Mouse (Mus musculus) CD8-positive naive resting alpha-beta T cell, adult 2 months (primary cell): Measurements from ENCODE around the gene Smyd2.

Source experiments
- DNase-seq, 2 experiments: peaks; one replicate each; pipeline ENCODE4 v3.0.0; 2022; ENCODE audit warnings: low read depth in 2 of 2, low spot score in 2 of 2

Smyd2 gene

DNA sequence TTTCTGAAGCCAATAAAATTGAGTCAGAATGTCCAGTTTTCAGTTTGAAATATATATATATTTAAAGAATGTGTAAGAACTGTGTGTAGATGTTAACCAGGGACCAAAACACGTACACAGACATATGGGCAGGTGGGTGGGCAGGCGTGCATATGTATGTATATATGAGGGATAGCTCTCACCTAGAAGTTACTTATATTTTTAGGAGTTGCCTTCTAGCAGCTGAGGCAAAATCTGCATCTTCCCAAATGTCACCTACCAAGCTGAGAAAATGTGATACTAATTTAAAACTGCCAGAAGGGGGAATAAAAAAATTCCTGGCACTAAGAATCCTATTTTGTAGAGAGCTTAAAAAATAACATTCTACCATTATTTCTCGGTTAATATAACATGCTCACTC lies 2.4 kb downstream of the Smyd2 start:
- no peak for DNase-seq

DNA sequence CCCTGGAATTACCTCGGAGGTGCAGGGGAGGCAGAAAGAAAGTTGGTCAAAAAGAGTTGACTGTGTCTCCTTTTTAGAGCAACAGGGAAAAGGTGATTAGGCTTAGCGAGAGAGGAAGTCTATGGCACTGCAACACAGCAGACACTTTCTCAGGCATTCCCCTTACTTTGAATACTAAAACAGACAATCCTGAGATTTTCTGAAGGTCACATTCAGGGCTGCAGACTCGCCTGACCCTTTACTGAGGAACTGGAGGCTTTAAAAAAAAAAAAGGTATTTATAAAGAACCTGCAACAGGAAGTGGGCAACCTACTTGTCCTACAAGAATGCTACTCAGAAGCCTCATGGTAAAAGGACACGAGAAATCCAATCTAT lies 5.0 kb downstream of the Smyd2 start:
- no peak for DNase-seq

DNA sequence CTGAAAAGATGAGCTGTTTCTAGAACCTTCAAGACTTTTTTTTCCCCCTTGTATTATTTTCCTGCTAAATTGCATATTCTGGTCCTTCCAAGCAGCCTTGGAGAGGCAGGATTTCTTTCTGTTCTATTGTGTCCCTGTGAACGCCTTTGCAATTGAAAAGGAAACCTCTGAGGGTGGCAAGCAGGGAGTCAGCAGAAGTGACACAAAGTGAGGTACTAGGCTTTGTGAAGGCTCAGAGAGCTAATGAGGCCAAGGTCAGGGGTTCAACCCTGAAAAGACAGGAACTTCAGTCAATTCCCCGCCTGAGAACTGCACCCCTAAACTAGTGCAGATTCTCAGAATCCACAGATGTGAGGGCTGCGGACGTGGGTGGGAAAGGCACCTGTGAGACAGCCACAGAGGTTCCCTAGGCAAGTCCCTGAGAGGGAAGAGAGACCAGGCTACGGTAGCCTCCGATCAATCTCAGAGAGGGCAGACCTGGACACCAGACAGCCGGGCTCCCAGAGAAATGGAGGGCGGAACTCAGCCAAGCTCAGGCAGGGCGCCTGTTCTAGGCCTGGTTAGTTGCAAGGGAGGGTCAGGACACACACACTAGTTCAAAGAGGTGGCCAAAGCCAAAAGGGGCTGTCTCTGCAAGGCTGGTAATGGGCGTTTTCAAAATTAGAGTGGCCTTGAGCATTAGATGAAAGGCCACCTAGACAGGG lies 5.6 kb downstream of the Smyd2 start:
- no peak for DNase-seq

DNA sequence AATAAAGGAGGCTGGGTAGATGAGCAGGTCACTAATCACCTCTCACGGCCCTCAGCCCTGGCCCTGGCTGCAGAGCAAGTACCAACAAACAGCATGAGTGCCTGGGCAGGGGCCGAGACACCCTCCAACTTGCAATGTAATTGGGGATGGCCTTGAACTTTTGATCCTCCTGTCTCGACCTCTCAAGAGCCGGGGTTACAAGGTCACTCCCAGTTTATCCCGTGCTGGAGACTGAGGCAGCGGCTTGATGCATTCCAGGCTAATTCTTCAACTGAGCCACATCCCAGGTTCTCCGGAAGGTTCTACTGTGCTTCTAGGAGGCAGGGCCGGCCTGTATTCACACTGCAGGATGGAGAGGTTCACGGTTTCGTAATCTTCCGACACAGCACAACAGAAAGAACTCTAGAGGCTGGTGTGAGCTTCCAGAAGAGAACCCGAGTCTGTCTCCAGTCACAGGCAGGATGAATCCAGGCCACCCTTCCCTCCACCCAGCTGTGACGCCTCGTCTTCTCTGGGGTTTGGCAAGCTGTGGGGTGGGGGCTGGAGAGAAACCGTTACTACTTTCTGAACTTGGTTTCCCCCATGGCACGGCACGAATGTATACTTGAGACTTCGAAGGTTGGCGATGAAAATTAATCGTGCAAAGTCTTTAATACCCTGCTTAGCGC lies 8.9 kb downstream of the Smyd2 start:
- no peak for DNase-seq

- DNase-seq, result no peak
Observed at GRCm38 (mm10) chr1:189910685-189911345, 11.3 kb downstream of the Smyd2 start.

- DNase-seq, result no peak
Observed at GRCm38 (mm10) chr1:189903169-189903568, 19.0 kb downstream of the Smyd2 start.

DNA sequence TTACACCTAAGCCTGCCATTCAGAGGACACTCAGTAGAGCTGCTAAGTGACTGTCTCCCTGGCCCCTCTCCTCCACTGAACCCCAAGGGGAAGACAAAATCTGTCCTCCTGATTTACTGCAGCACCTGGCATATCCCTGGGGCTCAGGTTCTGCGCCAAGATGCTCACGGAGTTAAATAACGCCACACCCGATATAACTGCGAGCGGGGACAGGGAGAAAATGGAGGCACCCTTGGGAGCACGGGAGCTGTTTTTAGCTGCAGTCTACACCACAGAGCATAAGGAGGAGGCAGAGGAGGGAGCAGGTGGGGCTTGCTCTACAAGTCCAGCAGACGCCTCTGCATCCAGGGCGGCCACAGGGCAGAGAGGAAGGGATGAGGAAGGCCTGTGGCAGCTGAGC lies 19.8 kb downstream of the Smyd2 start:
- DNase-seq, result no peak

DNA sequence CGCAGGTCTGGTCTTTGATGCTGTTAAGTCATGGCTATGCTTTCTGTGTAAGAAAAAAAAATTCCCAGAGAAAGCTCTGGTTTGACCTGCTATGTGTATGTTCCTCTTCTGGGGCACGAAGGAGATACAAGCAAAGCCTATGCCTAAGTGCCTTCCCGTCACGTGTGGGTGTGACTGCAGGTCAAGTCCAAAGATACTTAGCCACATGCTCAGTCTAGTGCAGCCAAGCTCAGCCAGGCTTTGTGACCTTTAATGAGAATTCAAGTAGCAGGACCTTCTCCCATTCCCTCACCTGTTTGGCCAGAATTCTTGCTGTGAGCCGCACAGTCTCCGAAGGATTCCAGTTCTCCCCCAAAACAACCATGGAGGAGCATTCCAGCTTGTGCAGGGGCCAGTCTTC lies 22.6 kb downstream of the Smyd2 start:
- no peak for DNase-seq

GRCm38 (mm10) chr1:189898708-189899107 lies 23.5 kb downstream of the Smyd2 start:
- no peak for DNase-seq

- no peak for DNase-seq
Observed at GRCm38 (mm10) chr1:189897861-189898260, 24.3 kb downstream of the Smyd2 start.

DNA sequence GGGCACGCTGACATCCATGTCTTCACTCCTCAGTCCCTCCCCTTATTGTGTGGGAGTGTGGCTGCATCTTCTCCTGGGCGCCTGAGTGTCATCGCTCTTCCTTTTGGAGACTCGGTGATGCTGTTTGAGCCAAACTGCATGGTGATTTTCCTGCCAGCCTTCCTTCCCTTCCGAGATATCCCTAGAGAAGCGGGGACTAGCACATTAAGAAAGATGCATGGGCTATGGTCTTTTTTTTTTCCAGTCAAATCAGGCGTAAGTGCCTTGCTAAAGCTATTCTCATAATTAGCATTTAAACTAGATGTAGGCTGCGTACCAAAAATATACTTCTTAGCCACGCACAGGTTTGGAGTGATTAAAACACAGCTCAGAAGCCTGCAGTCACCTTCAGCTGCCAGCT lies 28.0 kb downstream of the Smyd2 start:
- DNase-seq, result no peak

DNA sequence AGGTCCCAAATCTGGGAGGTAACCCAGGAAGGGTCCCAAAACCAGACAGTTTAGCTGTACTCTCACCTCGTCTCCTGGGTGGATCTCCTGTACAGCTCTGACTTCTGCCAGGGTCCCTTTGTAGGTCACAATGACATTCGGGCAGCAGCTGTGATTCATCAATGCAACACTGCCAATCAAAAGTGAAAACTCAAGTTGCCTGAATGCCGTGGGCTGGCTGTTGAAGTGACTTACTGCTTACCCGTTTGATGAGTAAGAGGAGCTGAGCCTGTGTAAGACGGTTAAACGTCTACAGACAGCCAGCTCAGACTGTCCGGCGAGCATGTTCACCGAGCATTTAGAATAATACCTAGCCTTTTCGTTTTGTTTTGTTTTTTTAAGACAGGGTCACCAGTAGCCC lies 33.4 kb downstream of the Smyd2 start:
- DNase-seq, result no peak

GRCm38 (mm10) chr1:189887518-189887917 lies 34.6 kb downstream of the Smyd2 start:
- no peak for DNase-seq

- DNase-seq, result no peak
Observed at GRCm38 (mm10) chr1:189885975-189886374, 36.2 kb downstream of the Smyd2 start.

DNA sequence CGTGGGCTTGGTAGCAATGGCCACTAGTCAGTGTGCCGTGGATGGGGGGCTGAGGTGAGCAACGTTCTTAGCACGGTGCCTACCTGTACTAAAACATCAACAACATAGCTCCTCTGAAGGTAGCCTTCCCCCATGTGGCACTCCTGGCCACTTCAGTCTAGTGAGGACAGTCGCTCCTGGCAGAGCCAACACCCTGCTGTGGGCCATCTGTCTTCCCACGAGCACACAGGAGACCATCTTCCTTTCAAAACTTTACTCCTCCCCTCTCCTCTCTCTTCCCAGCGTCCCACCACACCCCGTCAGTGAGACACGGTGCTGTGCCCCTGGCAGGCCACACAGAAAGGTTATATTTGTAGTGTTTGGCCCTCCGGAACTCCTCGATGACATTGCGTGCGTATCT lies 37.2 kb downstream of the Smyd2 start:
- DNase-seq, result no peak

- DNase-seq, result no peak
Observed at GRCm38 (mm10) chr1:189883531-189884170, 38.5 kb downstream of the Smyd2 start.

DNA sequence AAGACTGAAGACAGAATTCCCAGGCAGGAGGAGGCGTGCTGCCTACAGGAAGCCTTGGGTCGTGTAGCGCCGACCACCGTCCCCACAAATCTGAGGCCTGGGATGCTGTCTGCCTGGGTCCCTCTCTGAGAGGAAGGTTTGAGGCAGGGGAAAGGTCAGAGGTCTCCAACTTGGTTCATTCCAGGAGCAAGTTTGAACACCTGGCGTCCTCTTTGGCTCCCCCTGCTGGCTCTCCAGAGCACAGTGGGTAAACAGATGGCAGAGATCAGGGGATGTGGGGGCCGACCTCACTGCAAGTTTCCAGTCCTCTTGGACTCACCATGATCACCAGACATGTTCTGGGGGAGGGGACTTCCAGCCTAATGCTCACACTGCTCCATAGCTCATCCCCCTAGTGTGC lies 39.3 kb downstream of the Smyd2 start:
- DNase-seq, result peak in 1 of 2 experiments; percentile 12

DNA sequence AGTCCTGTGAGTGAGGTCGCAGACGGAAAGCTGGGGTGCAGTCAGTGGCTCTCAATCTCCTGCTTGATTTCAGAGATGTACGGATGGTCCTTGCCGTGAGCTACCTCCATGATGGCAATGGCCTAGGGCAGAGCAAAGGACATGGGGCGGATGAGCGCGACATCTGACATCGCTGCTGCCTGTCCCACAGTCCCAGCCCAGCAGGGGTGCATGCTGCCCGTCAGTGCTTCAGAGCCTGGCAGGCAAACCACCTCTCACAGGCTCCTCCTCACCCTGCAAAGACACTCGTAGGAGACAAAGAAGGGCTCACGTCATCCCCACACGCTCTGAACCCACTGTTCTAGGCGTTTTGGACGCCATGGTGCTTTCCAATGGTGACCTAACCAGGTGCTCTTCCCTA lies 41.4 kb downstream of the Smyd2 start:
- DNase-seq, result no peak

DNA sequence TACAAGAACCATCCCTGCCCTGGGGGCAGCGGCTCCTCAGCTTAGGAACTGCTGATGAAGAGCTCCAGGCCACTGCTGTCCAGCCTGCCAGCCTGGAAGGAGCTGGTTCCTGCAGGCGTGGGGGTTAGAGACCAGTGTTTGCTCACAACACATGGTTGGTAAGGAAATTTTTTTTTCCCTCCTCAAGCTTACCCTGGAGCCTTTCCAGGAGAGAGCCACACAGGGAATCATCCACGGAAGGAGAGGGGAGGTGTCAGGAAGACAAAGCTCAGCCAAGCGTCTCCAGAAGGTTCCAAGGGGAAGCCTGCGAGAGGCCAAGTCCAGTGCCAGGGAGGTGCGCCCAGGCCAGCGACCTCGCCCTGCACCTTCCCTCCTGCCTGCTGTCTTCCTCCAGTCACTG lies 42.2 kb downstream of the Smyd2 start:
- DNase-seq, result no peak

- DNase-seq, result no peak
Observed at GRCm38 (mm10) chr1:189879212-189879611, 43.0 kb downstream of the Smyd2 start.

DNA sequence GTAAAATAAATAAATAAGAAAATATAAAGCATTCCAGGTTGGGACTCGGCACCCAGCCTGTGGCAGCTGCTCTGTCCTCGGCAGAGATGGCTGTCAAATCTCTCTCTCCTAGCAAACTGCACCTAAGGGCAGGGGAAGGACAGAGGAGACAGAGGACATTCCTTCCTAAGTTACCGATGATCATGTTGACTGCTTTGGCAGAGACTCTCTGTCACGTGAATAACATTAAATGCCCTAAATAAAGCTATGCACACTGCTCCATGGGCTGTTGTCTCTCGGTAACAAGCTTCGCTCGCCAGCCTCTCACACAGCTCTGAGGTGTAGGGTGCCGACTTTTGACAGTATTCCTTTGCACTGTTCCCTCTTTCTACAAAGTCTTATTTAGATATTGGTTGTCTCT lies 46.0 kb downstream of the Smyd2 start:
- DNase-seq, result no peak

GRCm38 (mm10) chr1:189875439-189875861 lies 46.7 kb downstream of the Smyd2 start:
- no peak for DNase-seq
